Mouse (Mus musculus) gastrocnemius, postnatal 10 days (tissue): ENCODE measurements around the gene Hnrnpf. TPM values are rescaled to one million over a fixed set of nuclear protein-coding genes. Genes with fewer than 3 reads are reported as not detected.

Source experiments
- DNase-seq: peaks from one replicate; pipeline ENCODE4 v3.0.0; 2021; ENCODE audit warnings: mixed read lengths
- total RNA-seq, 2 experiments: library from RNA; stranded (reverse); gene quantifications; 2 replicates each; pipeline ENCODE4 v1.2.3; 2021

Hnrnpf gene
- total RNA-seq, 2 experiments from 2014 or later, result 199 to 227 TPM

DNA sequence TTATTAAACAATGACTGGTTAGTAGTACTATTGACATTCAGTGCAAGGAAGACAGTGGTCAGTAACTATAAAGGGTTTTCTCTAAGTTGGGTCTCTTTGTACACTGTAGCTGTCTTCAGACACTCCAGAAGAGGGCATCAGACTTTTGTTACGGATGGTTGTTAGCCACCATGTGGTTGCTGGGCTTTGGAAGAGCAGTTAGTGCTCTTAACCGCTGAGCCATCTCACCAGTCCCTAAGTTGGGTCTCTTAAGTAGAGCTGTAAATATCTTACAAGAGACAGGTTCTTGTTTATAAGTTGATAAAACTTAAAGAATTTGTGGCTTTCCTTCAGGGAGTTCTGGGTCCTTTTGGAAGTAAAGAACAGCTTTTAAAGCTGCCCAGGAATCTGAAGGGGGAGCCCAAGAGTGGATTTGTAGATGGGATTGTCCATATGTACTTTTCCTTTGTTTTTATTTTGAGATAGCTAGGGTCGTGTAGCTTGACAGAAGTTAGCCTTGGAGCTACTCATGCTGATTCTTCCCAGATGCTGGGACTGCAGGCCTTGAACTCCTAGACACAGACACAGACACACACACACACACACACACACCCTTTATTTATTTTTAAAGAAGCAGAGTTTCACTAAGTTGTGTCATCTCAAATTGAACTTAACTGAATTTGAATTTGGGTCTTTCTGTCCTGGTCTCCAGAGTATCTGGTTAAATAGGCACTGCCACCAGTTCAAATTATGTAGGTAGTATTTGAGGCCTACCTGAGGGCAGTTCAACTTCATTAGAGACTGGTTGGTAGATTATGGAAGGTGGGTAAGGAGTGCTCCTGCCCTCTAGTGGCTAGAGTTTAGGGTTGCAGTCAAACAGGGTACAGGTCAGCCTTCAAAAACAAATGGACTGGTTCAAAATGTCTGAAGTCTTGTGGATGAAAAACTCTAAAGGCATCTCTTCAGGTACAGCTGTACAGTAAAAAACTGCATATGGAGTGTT lies 20.8 kb downstream of the Hnrnpf start:
- no peak for DNase-seq

DNA sequence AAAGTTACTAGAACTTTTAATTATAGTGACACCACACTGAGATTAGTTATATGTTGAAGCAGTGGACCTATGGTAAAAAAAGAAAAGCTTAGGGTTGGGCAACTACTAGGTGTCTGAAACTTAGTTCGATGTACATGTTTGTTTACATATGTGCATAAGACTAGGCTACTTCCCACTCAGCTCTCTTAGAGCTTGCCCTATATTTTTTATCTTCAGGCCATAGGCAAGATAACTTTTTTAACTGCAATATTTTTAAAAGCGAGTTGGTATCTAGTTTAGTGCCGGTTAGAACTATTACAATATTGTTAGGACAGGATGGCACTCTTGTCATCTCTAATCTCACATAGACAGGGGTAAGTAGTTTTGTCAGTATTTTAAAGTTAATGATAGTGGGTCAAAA lies 21.9 kb downstream of the Hnrnpf start:
- DNase-seq, result no peak

GRCm38 (mm10) chr6:117926871-117927491 lies 26.9 kb downstream of the Hnrnpf start:
- DNase-seq, result no peak

GRCm38 (mm10) chr6:117927955-117928354 lies 27.8 kb downstream of the Hnrnpf start:
- DNase-seq, result no peak

- no peak for DNase-seq
Measured at GRCm38 (mm10) chr6:117928746-117929145, 28.6 kb downstream of the Hnrnpf start.

GRCm38 (mm10) chr6:117929945-117930655 lies 30.0 kb downstream of the Hnrnpf start:
- no peak for DNase-seq

DNA sequence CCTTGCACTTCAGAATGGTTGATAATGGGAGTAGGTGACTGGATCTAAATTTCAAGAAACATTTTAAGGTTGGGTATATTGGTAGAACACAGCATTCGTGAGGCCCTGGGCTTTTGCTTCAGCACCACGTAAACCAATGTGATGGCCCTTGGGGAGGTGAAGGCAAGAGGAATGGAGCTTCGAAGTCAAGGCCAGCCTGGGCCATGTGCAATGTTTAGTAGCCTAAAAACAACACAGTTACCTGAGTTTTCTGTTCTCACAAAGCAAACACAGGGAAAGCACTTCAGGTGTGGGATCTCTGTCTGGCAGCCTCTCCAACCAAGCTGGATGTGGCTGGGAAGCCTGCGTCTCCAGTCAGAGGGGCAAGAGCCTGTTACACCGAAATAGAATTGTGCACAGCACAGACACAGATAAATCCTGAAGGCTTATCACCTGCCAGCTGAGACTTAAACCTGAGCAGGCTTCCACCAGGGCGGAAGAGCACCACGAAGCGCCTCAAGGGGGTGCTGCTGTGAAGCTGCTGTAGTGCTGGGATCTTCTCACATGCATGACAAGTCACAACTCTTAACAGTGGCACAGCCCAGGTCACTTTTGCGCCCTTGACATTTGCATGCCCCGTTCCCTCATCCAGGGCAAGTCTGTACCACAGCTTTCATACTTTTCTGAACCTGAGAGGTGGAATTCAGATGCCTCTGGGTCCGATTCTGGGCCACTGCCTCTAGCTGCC lies 32.4 kb downstream of the Hnrnpf start:
- peak; percentile 18 for DNase-seq

- DNase-seq, result no peak
Measured at GRCm38 (mm10) chr6:117934301-117934700, 34.2 kb downstream of the Hnrnpf start.

DNA sequence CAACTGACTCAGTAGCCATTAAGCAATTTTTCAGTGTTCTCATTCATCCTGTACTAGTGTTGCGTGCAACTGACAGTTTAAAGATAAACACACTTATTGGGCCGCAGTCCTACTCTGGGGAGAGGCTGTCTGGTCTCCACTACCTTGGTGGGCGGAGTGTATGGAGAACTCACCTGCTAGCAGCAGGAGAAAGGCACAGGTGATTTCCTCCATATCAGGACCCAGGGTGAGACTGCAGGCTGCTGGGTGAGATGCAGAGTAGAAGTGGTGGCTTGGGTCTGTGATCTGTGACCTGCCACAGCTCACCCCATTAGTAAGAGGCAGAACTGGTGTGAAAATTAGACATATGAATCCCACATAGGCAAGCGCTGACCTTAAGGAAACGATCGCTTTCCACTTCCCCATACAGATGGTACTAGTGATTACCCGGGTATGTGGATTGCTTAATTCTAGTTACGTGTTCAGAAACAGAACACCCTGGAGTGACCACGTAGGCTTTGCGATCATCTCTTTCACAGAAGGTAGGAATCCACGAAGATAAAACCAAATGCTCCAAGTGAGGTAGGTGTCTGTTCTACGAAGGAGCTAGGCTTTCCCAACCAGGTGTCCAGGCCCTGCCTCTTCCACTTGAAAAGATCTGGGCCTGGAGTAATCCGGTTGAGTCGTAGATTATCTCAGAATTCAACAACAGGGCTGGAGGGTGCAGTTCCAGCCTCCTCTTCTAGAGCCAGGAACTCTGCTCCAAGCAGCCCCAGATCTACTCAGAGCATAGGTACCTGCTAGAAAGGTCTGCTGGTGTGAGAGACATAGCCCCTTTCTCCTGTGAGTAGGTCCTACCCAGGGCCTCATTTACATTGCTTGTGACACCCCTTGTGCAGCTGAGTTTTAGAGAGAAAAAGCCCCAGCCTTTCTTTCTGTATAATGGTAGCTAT lies 35.8 kb downstream of the Hnrnpf start:
- DNase-seq, result no peak

- DNase-seq, result no peak
Measured at GRCm38 (mm10) chr6:117937222-117937932, 37.3 kb downstream of the Hnrnpf start, which contains the start of gene Fxyd4. Gene Fxyd4 (minus strand): TSS chr6:117937692.

GRCm38 (mm10) chr6:117938951-117939350 lies 38.8 kb downstream of the Hnrnpf start:
- DNase-seq, result no peak

GRCm38 (mm10) chr6:117942769-117943168 lies 42.6 kb downstream of the Hnrnpf start:
- DNase-seq, result no peak

- DNase-seq, result no peak
Measured at GRCm38 (mm10) chr6:117943899-117944298, 43.8 kb downstream of the Hnrnpf start.

GRCm38 (mm10) chr6:117952330-117952729 lies 52.2 kb downstream of the Hnrnpf start:
- DNase-seq, result no peak

DNA sequence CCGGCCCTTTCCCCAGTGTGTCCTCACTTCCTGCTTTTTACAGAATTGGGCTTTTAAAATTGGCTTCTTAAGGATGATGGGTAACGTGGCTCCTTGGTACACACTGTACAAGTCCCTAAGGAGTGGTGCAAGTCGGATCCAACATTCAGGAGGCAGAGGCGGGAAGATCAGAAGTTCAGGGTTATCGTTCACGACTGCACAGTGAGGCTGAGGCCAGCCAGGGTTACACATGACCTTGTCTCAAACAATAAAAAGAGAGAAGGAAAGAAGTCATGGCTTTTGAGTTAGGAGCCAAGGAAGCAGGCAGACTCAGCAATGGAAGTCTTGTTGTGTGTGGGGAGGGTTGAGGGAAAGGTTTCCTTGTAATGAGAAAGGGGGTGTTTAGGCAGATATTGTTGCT lies 56.0 kb downstream of the Hnrnpf start:
- no peak for DNase-seq

GRCm38 (mm10) chr6:117956851-117957501 lies 56.9 kb downstream of the Hnrnpf start:
- DNase-seq, result no peak

- no peak for DNase-seq
Measured at GRCm38 (mm10) chr6:117963201-117963600, 63.1 kb downstream of the Hnrnpf start.

- DNase-seq, result no peak
Measured at GRCm38 (mm10) chr6:117966729-117967128, 66.6 kb downstream of the Hnrnpf start.
